Mouse (Mus musculus): ENCODE results near the gene Plppr3. TPM values are rescaled to one million over a fixed set of nuclear protein-coding genes. Genes with fewer than 3 reads are reported as not detected.

Gene Plppr3
- polyA plus RNA-seq, 1 experiment, result not detected

GRCm38 (mm10) chr10:79881981-79882380, 7.5 kb upstream of the Plppr3 start:
- no peak for TF ChIP-seq GATA1 (IDR thresholded peaks at IDR 0.05; ENCODE audit: low read length)

DNA sequence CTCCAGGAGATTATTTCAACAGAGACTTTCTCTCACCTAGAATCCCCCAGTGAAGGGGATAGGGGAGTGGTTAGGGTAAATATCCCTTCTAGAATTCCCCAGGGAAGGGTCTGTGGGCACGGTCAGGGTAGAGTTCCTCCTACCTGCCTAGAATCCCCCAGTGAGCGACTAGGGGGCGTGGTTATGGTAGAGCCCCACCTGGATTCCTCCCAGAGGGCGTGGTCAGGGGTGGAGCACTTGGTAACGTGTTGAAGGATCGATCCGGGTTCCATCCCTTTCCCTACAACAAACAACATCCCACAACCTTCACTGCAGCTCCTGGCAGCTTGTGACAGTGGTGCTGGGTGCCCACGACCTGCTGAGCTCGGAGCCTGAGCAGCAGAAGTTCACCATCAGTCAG, 6.3 kb upstream of the Plppr3 start:
- TF ChIP-seq GATA1 (IDR thresholded peaks at IDR 0.05; ENCODE audit: low read length), result no peak

- TF ChIP-seq GATA1 (IDR thresholded peaks at IDR 0.05; ENCODE audit: low read length), result no peak
Observed at GRCm38 (mm10) chr10:79879527-79879926, 5.1 kb upstream of the Plppr3 start.

DNA sequence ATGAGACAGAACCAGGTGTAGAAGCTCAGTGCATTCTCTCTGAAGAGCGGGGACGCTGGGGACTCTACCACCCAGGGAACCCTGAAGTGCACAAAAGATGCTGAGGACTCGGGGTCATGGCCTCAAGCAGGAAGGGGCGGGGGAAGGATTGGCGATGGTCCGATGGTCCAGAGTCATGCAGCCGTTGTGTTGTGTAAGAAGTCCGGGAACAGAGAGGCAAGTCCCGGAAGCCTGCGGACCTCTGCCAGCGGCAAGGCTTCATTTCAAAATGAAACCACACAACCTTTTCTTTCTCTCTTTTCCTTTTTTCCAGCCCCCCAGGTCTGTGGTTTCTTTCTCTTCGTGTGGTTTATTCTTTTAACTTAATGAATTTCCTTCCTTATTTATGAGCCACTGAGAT, 3.3 kb upstream of the Plppr3 start:
- no peak for TF ChIP-seq GATA1 (IDR thresholded peaks at IDR 0.05; ENCODE audit: low read length)

GRCm38 (mm10) chr10:79877174-79877573, 2.7 kb upstream of the Plppr3 start:
- no peak for TF ChIP-seq GATA1 (IDR thresholded peaks at IDR 0.05; ENCODE audit: low read length)

- no peak for TF ChIP-seq GATA1 (IDR thresholded peaks at IDR 0.05; ENCODE audit: low read length)
Observed at GRCm38 (mm10) chr10:79873715-79874289, 632 bp downstream of the Plppr3 start.

- no peak for TF ChIP-seq GATA1 (IDR thresholded peaks at IDR 0.05; ENCODE audit: low read length)
Observed at GRCm38 (mm10) chr10:79873313-79873712, 1.1 kb downstream of the Plppr3 start.

- no peak for TF ChIP-seq GATA1 (IDR thresholded peaks at IDR 0.05; ENCODE audit: low read length)
Observed at GRCm38 (mm10) chr10:79872862-79873261, 1.6 kb downstream of the Plppr3 start.

- TF ChIP-seq GATA1 (IDR thresholded peaks at IDR 0.05; ENCODE audit: low read length), result no peak
Observed at GRCm38 (mm10) chr10:79871845-79872244, 2.6 kb downstream of the Plppr3 start.

GRCm38 (mm10) chr10:79866601-79867000, 7.8 kb downstream of the Plppr3 start:
- TF ChIP-seq GATA1 (IDR thresholded peaks at IDR 0.05; ENCODE audit: low read length), result no peak

GRCm38 (mm10) chr10:79865801-79866295, 8.6 kb downstream of the Plppr3 start:
- no peak for TF ChIP-seq GATA1 (IDR thresholded peaks at IDR 0.05; ENCODE audit: low read length)

GRCm38 (mm10) chr10:79865189-79865601, 9.2 kb downstream of the Plppr3 start:
- TF ChIP-seq GATA1 (IDR thresholded peaks at IDR 0.05; ENCODE audit: low read length), result no peak

GRCm38 (mm10) chr10:79864351-79865188, 9.9 kb downstream of the Plppr3 start:
- no peak for TF ChIP-seq GATA1 (IDR thresholded peaks at IDR 0.05; ENCODE audit: low read length)

DNA sequence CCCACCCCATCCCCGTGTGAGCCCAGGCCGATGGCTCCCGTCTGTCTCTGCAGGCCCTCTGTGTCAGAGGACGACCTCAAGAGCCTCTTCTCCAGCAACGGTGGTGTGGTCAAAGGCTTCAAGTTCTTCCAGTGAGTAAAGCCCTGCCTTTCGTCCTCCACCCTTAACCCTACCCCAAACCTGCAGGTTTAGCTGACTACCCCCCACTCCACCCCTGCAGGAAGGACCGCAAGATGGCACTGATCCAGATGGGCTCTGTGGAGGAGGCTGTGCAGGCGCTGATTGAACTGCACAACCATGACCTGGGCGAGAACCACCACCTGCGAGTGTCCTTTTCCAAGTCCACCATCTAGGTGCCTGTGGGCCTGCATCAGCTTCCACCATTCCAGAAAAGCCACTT, 11.5 kb downstream of the Plppr3 start:
- TF ChIP-seq GATA1 (IDR thresholded peaks at IDR 0.05; ENCODE audit: low read length), result no peak

DNA sequence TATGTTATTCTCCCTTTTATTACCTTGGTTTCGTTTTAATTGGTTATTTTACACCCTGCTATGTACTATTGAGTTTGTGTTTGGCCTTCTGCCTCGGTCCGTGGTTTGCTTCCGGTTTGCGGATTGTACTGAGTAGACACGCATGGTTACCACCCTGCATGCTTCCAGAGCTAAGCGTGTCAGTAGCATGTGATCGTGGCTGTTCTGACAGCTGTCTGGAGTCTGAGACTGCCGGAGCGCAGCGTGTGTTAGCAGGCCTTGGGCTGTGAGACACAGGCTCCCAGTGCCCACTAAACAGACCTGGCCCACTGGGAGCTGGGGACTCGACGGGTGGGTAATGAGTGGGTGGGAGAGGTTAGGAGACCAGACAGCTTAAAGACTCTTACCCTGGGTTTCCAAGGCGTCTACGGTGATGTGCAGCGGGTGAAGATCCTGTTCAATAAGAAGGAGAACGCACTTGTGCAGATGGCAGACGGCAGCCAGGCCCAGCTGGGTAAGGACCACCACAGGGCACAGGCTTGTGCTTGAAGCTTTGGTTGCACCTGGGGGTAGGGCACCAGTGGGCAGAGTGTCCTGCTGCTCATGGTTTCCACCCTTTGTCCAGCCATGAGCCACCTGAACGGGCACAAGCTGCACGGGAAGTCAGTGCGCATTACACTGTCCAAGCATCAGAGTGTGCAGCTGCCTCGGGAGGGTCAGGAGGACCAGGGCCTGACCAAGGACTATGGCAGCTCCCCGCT, 12.2 kb downstream of the Plppr3 start:
- no peak for TF ChIP-seq GATA1 (IDR thresholded peaks at IDR 0.05; ENCODE audit: low read length)

All from G1E-ER4 (cell line).